Mouse (Mus musculus) cerebellum, adult 11-12 months (tissue): ENCODE data around the gene Tshz2.

Experiments used
- DNase-seq: peaks from one replicate; pipeline ENCODE4 v3.0.0; 2022

Gene Tshz2

GRCm38 (mm10) chr2:169902896-169903295 lies 270.1 kb downstream of the Tshz2 start:
- DNase-seq = no peak

GRCm38 (mm10) chr2:169906396-169906795 lies 273.6 kb downstream of the Tshz2 start:
- DNase-seq = no peak

- no peak for DNase-seq
Observed at GRCm38 (mm10) chr2:169907979-169908378, 275.2 kb downstream of the Tshz2 start.

- no peak for DNase-seq
Observed at GRCm38 (mm10) chr2:169910606-169911005, 277.8 kb downstream of the Tshz2 start.

GRCm38 (mm10) chr2:169912826-169913225 lies 280.0 kb downstream of the Tshz2 start:
- DNase-seq = no peak

GRCm38 (mm10) chr2:169914903-169915302 lies 282.1 kb downstream of the Tshz2 start:
- DNase-seq = no peak

- DNase-seq = no peak
Observed at GRCm38 (mm10) chr2:169915326-169915725, 282.5 kb downstream of the Tshz2 start.

- DNase-seq = no peak
Observed at GRCm38 (mm10) chr2:169919111-169919695, 286.4 kb downstream of the Tshz2 start.

- DNase-seq = no peak
Observed at GRCm38 (mm10) chr2:169924177-169924810, 291.5 kb downstream of the Tshz2 start.

GRCm38 (mm10) chr2:169925466-169925865 lies 292.7 kb downstream of the Tshz2 start:
- no peak for DNase-seq

GRCm38 (mm10) chr2:169926016-169926415 lies 293.2 kb downstream of the Tshz2 start:
- no peak for DNase-seq

GRCm38 (mm10) chr2:169927401-169927800 lies 294.6 kb downstream of the Tshz2 start:
- no peak for DNase-seq

- no peak for DNase-seq
Observed at GRCm38 (mm10) chr2:169928447-169929120, 295.8 kb downstream of the Tshz2 start.

GRCm38 (mm10) chr2:169929540-169930497 lies 297.0 kb downstream of the Tshz2 start:
- DNase-seq = peak; percentile 28

- no peak for DNase-seq
Observed at GRCm38 (mm10) chr2:169935642-169936041, 302.8 kb downstream of the Tshz2 start.

GRCm38 (mm10) chr2:169940297-169941142 lies 307.7 kb downstream of the Tshz2 start:
- no peak for DNase-seq

GRCm38 (mm10) chr2:169943727-169944126 lies 310.9 kb downstream of the Tshz2 start:
- DNase-seq = no peak

- no peak for DNase-seq
Observed at GRCm38 (mm10) chr2:169948139-169948538, 315.3 kb downstream of the Tshz2 start.

- DNase-seq = no peak
Observed at GRCm38 (mm10) chr2:169951041-169951440, 318.2 kb downstream of the Tshz2 start.

- no peak for DNase-seq
Observed at GRCm38 (mm10) chr2:169952981-169953380, 320.2 kb downstream of the Tshz2 start.

- DNase-seq = no peak
Observed at GRCm38 (mm10) chr2:169958736-169959573, 326.1 kb downstream of the Tshz2 start.
